Mouse (Mus musculus): Measurements from ENCODE around the gene Serinc5. TPM values are rescaled to one million over a fixed set of nuclear protein-coding genes. Genes with fewer than 3 reads are reported as not detected.
A peak's percentile ranks its signal among the peaks of the same experiment; 100 is the strongest.
"Not testable (repeated sequence)": the region's sequence is repeated elsewhere in the genome, so short reads cannot be mapped to it uniquely, and the experiment has no call there.

The Serinc5 gene
- polyA plus RNA-seq, 1 experiment from 2014 or later = 12.7 TPM

- ATAC-seq (ENCODE audit: low FRiP score, low read depth) = no peak
Measured at GRCm38 (mm10) chr13:92677656-92678055, 66.8 kb downstream of the Serinc5 start.

GRCm38 (mm10) chr13:92679661-92680060 lies 68.8 kb downstream of the Serinc5 start:
- Histone ChIP-seq H3K4me1 (no peaks in the 10 kb centered on the region), H3K27ac (replicated peaks) (no peak overlapping the region), H3K9me3 (no peaks in the 10 kb centered on the region), H3K4me2 (replicated peaks) (no peak overlapping the region), H3K4me3 (no peak overlapping the region), H3K36me3 (no peaks in the 10 kb centered on the region), H3K9ac (replicated peaks) (no peak overlapping the region), H3K27me3 (no peaks in the 10 kb centered on the region)
- no peak for ATAC-seq (ENCODE audit: low FRiP score, low read depth)
- 80% methylated on average over 7 of the region's 7 CpGs for WGBS

More at GRCm38 (mm10) chr13:92677656-92678055, 66.8 kb downstream of the Serinc5 start:
- no peak overlapping the region for H3K4me2 ChIP-seq (replicated peaks)
- 60% methylated on average over 4 of the region's 4 CpGs for WGBS
- no peaks in the 10 kb centered on the region for H3K9me3 ChIP-seq
- H3K27me3 ChIP-seq = no peaks in the 10 kb centered on the region
- H3K36me3 ChIP-seq = no peaks in the 10 kb centered on the region
- no peak overlapping the region for H3K9ac ChIP-seq (replicated peaks)
- no peaks in the 10 kb centered on the region for H3K4me1 ChIP-seq
- H3K4me3 ChIP-seq = no peak overlapping the region
- no peak overlapping the region for H3K27ac ChIP-seq (replicated peaks)

GRCm38 (mm10) chr13:92681541-92681940 lies 70.7 kb downstream of the Serinc5 start:
- Histone ChIP-seq H3K9me3 (no peaks in the 10 kb centered on the region), H3K4me1 (no peaks in the 10 kb centered on the region), H3K27ac (replicated peaks) (no peak overlapping the region), H3K27me3 (no peaks in the 10 kb centered on the region), H3K36me3 (peaks cover 3% of the 10 kb centered on the region; the same call in 1 of the 2 replicates), H3K4me2 (replicated peaks) (no peak overlapping the region), H3K9ac (replicated peaks) (no peak overlapping the region), H3K4me3 (no peak overlapping the region)
- 88% methylated on average over 2 of the region's 2 CpGs for WGBS
- ATAC-seq (ENCODE audit: low FRiP score, low read depth) = no peak

GRCm38 (mm10) chr13:92682833-92683232 lies 71.9 kb downstream of the Serinc5 start:
- no peaks in the 10 kb centered on the region for H3K4me1 ChIP-seq
- no peak for ATAC-seq (ENCODE audit: low FRiP score, low read depth)
- H3K4me2 ChIP-seq (replicated peaks) = no peak overlapping the region
- H3K9ac ChIP-seq (replicated peaks) = no peak overlapping the region
- no peak overlapping the region for H3K27ac ChIP-seq (replicated peaks)
- no peaks in the 10 kb centered on the region for H3K9me3 ChIP-seq
- WGBS = 61% methylated on average over 6 of the region's 6 CpGs
- H3K36me3 ChIP-seq = peaks cover 4% of the 10 kb centered on the region; the same call in 1 of the 2 replicates
- H3K27me3 ChIP-seq = no peaks in the 10 kb centered on the region
- no peak overlapping the region for H3K4me3 ChIP-seq

GRCm38 (mm10) chr13:92683464-92683863 lies 72.6 kb downstream of the Serinc5 start:
- H3K27ac ChIP-seq (replicated peaks) = no peak overlapping the region
- peaks cover 4% of the 10 kb centered on the region; the same call in 1 of the 2 replicates for H3K36me3 ChIP-seq
- no peak overlapping the region for H3K9ac ChIP-seq (replicated peaks)
- H3K4me3 ChIP-seq = no peak overlapping the region
- WGBS = 71% methylated on average over 4 of the region's 4 CpGs
- H3K27me3 ChIP-seq = no peaks in the 10 kb centered on the region
- no peaks in the 10 kb centered on the region for H3K4me1 ChIP-seq
- H3K9me3 ChIP-seq = no peaks in the 10 kb centered on the region
- no peak for ATAC-seq (ENCODE audit: low FRiP score, low read depth)
- no peak overlapping the region for H3K4me2 ChIP-seq (replicated peaks)

GRCm38 (mm10) chr13:92684310-92684709 lies 73.4 kb downstream of the Serinc5 start:
- Histone ChIP-seq H3K36me3 (peaks cover 4% of the 10 kb centered on the region; the same call in 1 of the 2 replicates), H3K4me3 (no peak overlapping the region), H3K27ac (replicated peaks) (no peak overlapping the region), H3K4me2 (replicated peaks) (no peak overlapping the region), H3K9me3 (no peaks in the 10 kb centered on the region), H3K9ac (replicated peaks) (no peak overlapping the region), H3K27me3 (no peaks in the 10 kb centered on the region), H3K4me1 (no peaks in the 10 kb centered on the region)
- no peak for ATAC-seq (ENCODE audit: low FRiP score, low read depth)
- WGBS = 88% methylated on average over 4 of the region's 4 CpGs

GRCm38 (mm10) chr13:92685273-92685672 lies 74.4 kb downstream of the Serinc5 start:
- WGBS = 94% methylated on average over 4 of the region's 4 CpGs
- no peak overlapping the region for H3K4me3 ChIP-seq
- H3K36me3 ChIP-seq = peaks cover 4% of the 10 kb centered on the region; the same call in 1 of the 2 replicates
- H3K9me3 ChIP-seq = no peaks in the 10 kb centered on the region
- no peak for ATAC-seq (ENCODE audit: low FRiP score, low read depth)
- no peaks in the 10 kb centered on the region for H3K4me1 ChIP-seq
- H3K27me3 ChIP-seq = no peaks in the 10 kb centered on the region
- H3K4me2 ChIP-seq (replicated peaks) = no peak overlapping the region
- H3K9ac ChIP-seq (replicated peaks) = no peak overlapping the region
- no peak overlapping the region for H3K27ac ChIP-seq (replicated peaks)

GRCm38 (mm10) chr13:92687151-92687550 lies 76.3 kb downstream of the Serinc5 start:
- not testable (repeated sequence) for H3K27me3 ChIP-seq; H3K4me1 ChIP-seq; H3K4me2 ChIP-seq (replicated peaks); H3K36me3 ChIP-seq; H3K4me3 ChIP-seq; H3K27ac ChIP-seq (replicated peaks); ATAC-seq (ENCODE audit: low FRiP score, low read depth); H3K9me3 ChIP-seq; H3K9ac ChIP-seq (replicated peaks)
- WGBS = 85% methylated on average over 1 of the region's 1 CpGs

GRCm38 (mm10) chr13:92689061-92689460 lies 78.2 kb downstream of the Serinc5 start:
- Histone ChIP-seq H3K4me3 (no peak overlapping the region), H3K36me3 (peaks cover 4% of the 10 kb centered on the region; the same call in 1 of the 2 replicates), H3K4me1 (no peaks in the 10 kb centered on the region), H3K9ac (replicated peaks) (no peak overlapping the region), H3K4me2 (replicated peaks) (no peak overlapping the region), H3K9me3 (no peaks in the 10 kb centered on the region), H3K27ac (replicated peaks) (no peak overlapping the region), H3K27me3 (no peaks in the 10 kb centered on the region)
- ATAC-seq (ENCODE audit: low FRiP score, low read depth) = no peak
- 92% methylated on average over 2 of the region's 2 CpGs for WGBS

GRCm38 (mm10) chr13:92693866-92694550 lies 83.1 kb downstream of the Serinc5 start:
- no peak overlapping the region for H3K4me3 ChIP-seq
- no peaks in the 10 kb centered on the region for H3K36me3 ChIP-seq
- no peaks in the 10 kb centered on the region for H3K27me3 ChIP-seq
- no peak overlapping the region for H3K27ac ChIP-seq (replicated peaks)
- H3K9me3 ChIP-seq = no peaks in the 10 kb centered on the region
- no peak for ATAC-seq (ENCODE audit: low FRiP score, low read depth)
- H3K4me1 ChIP-seq = peaks cover 9% of the 10 kb centered on the region; the same call in 1 of the 2 replicates
- 83% methylated on average over 10 of the region's 10 CpGs for WGBS
- H3K9ac ChIP-seq (replicated peaks) = no peak overlapping the region
- H3K4me2 ChIP-seq (replicated peaks) = no peak overlapping the region

- ATAC-seq (ENCODE audit: low FRiP score, low read depth) = peak; percentile 79
- H3K9ac ChIP-seq (replicated peaks) = no peak overlapping the region
- no peaks in the 10 kb centered on the region; the same call in 1 of the 2 replicates for H3K27me3 ChIP-seq
- H3K4me2 ChIP-seq (replicated peaks) = no peak overlapping the region
- H3K27ac ChIP-seq (replicated peaks) = no peak overlapping the region
- H3K4me1 ChIP-seq = peaks cover 10% of the 10 kb centered on the region; the same call in 1 of the 2 replicates
- H3K36me3 ChIP-seq = no peaks in the 10 kb centered on the region
- H3K9me3 ChIP-seq = no peaks in the 10 kb centered on the region
- 49% methylated on average over 5 of the region's 5 CpGs for WGBS
- H3K4me3 ChIP-seq = no peak overlapping the region
Measured at GRCm38 (mm10) chr13:92696491-92696939, 85.6 kb downstream of the Serinc5 start.

- ATAC-seq (ENCODE audit: low FRiP score, low read depth) = no peak
- Histone ChIP-seq H3K9ac (replicated peaks) (no peak overlapping the region), H3K4me2 (replicated peaks) (no peak overlapping the region), H3K27me3 (no peaks in the 10 kb centered on the region; the same call in 1 of the 2 replicates), H3K9me3 (no peaks in the 10 kb centered on the region), H3K4me1 (peaks cover 10% of the 10 kb centered on the region; the same call in 1 of the 2 replicates), H3K27ac (replicated peaks) (no peak overlapping the region), H3K36me3 (no peaks in the 10 kb centered on the region), H3K4me3 (no peak overlapping the region)
- WGBS = 81% methylated on average over 4 of the region's 4 CpGs
Measured at GRCm38 (mm10) chr13:92697141-92697540, 86.2 kb downstream of the Serinc5 start.
